Mouse (Mus musculus): ENCODE measurements around the gene Mrpl4. TPM values are rescaled to one million over a fixed set of nuclear protein-coding genes. Genes with fewer than 3 reads are reported as not detected.

Mrpl4 gene
- polyA plus RNA-seq, 1 experiment from 2014 or later = 151 TPM

- WGBS = under 1% methylated on average over 34 of the region's 34 CpGs
- DNase-seq (ENCODE audit: low spot score) (peak; percentile 93), ATAC-seq (replicated peaks; ENCODE audit: low FRiP score, low TSS enrichment, low read depth) (peak; percentile 62)
- H3K27me3 ChIP-seq (replicated peaks; ENCODE audit: control insufficient read depth, insufficient read depth, low read length) = peaks cover 82% of the 10 kb centered on the region
- peak overlapping the region; percentile 91 for H3K4me2 ChIP-seq (ENCODE audit: low read length)
- no peaks in the 10 kb centered on the region for H3K36me3 ChIP-seq (ENCODE audit: control insufficient read depth, insufficient read depth, low read length)
- 0 out of 2 replicates have a peak overlapping the region, but pooled peaks have one; percentile 16 for H3K9ac ChIP-seq (ENCODE audit: low read length)
- H3K9me3 ChIP-seq (ENCODE audit: control insufficient read depth, low read length) = no peaks in the 10 kb centered on the region
- H3K4me1 ChIP-seq (replicated peaks; ENCODE audit: control insufficient read depth, insufficient read depth, low read length) = peaks cover 43% of the 10 kb centered on the region
- no peak overlapping the region for H3K27ac ChIP-seq (ENCODE audit: low read depth)
- H3K4me3 ChIP-seq (ENCODE audit: low read depth, low read length) = peak overlapping the region; percentile 48
Observed at GRCm38 (mm10) chr9:21033136-21033535, 30.6 kb downstream of the Mrpl4 start.

DNA sequence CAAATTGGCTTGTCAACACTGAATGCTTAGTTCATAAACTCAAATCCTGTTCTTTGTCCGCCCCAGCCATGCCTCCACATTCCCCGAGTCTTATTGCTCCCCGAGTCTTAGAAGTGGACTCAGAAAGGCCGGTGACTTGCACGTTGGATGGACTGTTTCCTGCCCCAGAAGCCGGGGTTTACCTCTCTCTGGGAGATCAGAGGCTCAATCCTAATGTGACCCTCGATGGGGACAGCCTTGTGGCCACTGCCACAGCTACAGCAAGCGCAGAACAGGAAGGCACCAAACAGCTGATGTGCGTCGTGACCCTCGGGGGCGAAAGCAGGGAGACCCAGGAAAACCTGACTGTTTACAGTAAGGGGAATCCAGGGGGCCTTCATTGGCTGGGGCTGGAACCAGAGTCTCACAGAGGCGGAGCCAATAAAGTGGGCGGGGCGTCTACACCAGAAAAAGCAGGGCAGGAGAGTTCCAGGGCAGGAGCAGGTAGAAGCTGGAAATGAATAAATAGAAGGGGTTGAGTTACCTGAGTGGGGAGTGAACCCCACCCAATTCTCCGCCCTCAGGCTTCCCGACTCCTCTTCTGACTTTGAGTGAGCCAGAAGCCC, 32.0 kb downstream of the Mrpl4 start:
- no peak overlapping the region for H3K4me2 ChIP-seq (ENCODE audit: low read length)
- DNase-seq (ENCODE audit: low spot score) (peak; percentile 56), ATAC-seq (replicated peaks; ENCODE audit: low FRiP score, low TSS enrichment, low read depth) (no peak)
- WGBS = 4% methylated on average over 17 of the region's 17 CpGs
- peaks cover 36% of the 10 kb centered on the region for H3K4me1 ChIP-seq (replicated peaks; ENCODE audit: control insufficient read depth, insufficient read depth, low read length)
- H3K4me3 ChIP-seq (ENCODE audit: low read depth, low read length) = no peak overlapping the region
- peaks cover 90% of the 10 kb centered on the region for H3K27me3 ChIP-seq (replicated peaks; ENCODE audit: control insufficient read depth, insufficient read depth, low read length)
- H3K9me3 ChIP-seq (ENCODE audit: control insufficient read depth, low read length) = no peaks in the 10 kb centered on the region
- H3K27ac ChIP-seq (ENCODE audit: low read depth) = no peak overlapping the region
- no peaks in the 10 kb centered on the region for H3K36me3 ChIP-seq (ENCODE audit: control insufficient read depth, insufficient read depth, low read length)
- no peak overlapping the region for H3K9ac ChIP-seq (ENCODE audit: low read length)

DNA sequence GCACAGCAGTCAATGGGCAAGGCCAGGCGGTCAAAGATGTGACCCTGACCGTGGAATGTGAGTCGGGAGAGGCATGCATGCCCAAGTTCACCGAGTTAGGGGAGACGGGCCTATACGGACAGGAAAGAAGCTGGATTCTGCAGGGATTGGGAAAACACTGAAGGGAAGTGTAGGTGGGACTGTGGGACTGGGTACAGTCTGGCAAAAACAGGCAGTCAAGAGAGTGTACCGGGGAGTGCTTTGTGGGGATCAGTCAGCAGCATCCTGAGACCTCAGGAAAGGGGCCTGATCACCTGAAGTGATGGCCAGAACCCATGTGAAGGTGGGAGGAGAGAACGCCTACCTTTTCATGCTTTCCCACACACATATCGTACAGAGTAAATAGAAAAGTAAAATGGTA, 33.0 kb downstream of the Mrpl4 start:
- ATAC-seq (replicated peaks; ENCODE audit: low FRiP score, low TSS enrichment, low read depth) (no peak), DNase-seq (ENCODE audit: low spot score) (no peak)
- 23% methylated on average over 9 of the region's 9 CpGs for WGBS
- no peak overlapping the region for H3K4me2 ChIP-seq (ENCODE audit: low read length)
- peaks cover 27% of the 10 kb centered on the region for H3K4me1 ChIP-seq (replicated peaks; ENCODE audit: control insufficient read depth, insufficient read depth, low read length)
- no peak overlapping the region for H3K9ac ChIP-seq (ENCODE audit: low read length)
- no peak overlapping the region for H3K27ac ChIP-seq (ENCODE audit: low read depth)
- peaks cover 82% of the 10 kb centered on the region for H3K27me3 ChIP-seq (replicated peaks; ENCODE audit: control insufficient read depth, insufficient read depth, low read length)
- no peaks in the 10 kb centered on the region for H3K36me3 ChIP-seq (ENCODE audit: control insufficient read depth, insufficient read depth, low read length)
- no peaks in the 10 kb centered on the region for H3K9me3 ChIP-seq (ENCODE audit: control insufficient read depth, low read length)
- no peak overlapping the region for H3K4me3 ChIP-seq (ENCODE audit: low read depth, low read length)

- Histone ChIP-seq H3K9ac (ENCODE audit: low read length) (no peak overlapping the region), H3K4me1 (replicated peaks; ENCODE audit: control insufficient read depth, insufficient read depth, low read length) (peaks cover 29% of the 10 kb centered on the region), H3K27ac (ENCODE audit: low read depth) (no peak overlapping the region), H3K36me3 (ENCODE audit: control insufficient read depth, insufficient read depth, low read length) (no peaks in the 10 kb centered on the region), H3K4me3 (ENCODE audit: low read depth, low read length) (no peak overlapping the region), H3K4me2 (ENCODE audit: low read length) (no peak overlapping the region), H3K27me3 (replicated peaks; ENCODE audit: control insufficient read depth, insufficient read depth, low read length) (peaks cover 82% of the 10 kb centered on the region), H3K9me3 (ENCODE audit: control insufficient read depth, low read length) (no peaks in the 10 kb centered on the region)
- 11% methylated on average over 20 of the region's 20 CpGs for WGBS
- no peak for ATAC-seq (replicated peaks; ENCODE audit: low FRiP score, low TSS enrichment, low read depth)
- no peak for DNase-seq (ENCODE audit: low spot score)
Observed at GRCm38 (mm10) chr9:21036161-21036560, 33.6 kb downstream of the Mrpl4 start.

GRCm38 (mm10) chr9:21036666-21037065, 34.1 kb downstream of the Mrpl4 start:
- no peaks in the 10 kb centered on the region for H3K36me3 ChIP-seq (ENCODE audit: control insufficient read depth, insufficient read depth, low read length)
- no peak overlapping the region for H3K27ac ChIP-seq (ENCODE audit: low read depth)
- WGBS = 4% methylated on average over 22 of the region's 22 CpGs
- no peak overlapping the region for H3K4me3 ChIP-seq (ENCODE audit: low read depth, low read length)
- H3K27me3 ChIP-seq (replicated peaks; ENCODE audit: control insufficient read depth, insufficient read depth, low read length) = peaks cover 79% of the 10 kb centered on the region
- peak; percentile 53 for DNase-seq (ENCODE audit: low spot score)
- H3K9ac ChIP-seq (ENCODE audit: low read length) = no peak overlapping the region
- no peaks in the 10 kb centered on the region for H3K9me3 ChIP-seq (ENCODE audit: control insufficient read depth, low read length)
- peaks cover 32% of the 10 kb centered on the region for H3K4me1 ChIP-seq (replicated peaks; ENCODE audit: control insufficient read depth, insufficient read depth, low read length)
- no peak for ATAC-seq (replicated peaks; ENCODE audit: low FRiP score, low TSS enrichment, low read depth)
- no peak overlapping the region for H3K4me2 ChIP-seq (ENCODE audit: low read length)

GRCm38 (mm10) chr9:21037481-21037891, 34.9 kb downstream of the Mrpl4 start:
- H3K27me3 ChIP-seq (replicated peaks; ENCODE audit: control insufficient read depth, insufficient read depth, low read length) = peaks cover 71% of the 10 kb centered on the region
- DNase-seq (ENCODE audit: low spot score) (peak; percentile 62), ATAC-seq (replicated peaks; ENCODE audit: low FRiP score, low TSS enrichment, low read depth) (no peak)
- H3K27ac ChIP-seq (ENCODE audit: low read depth) = no peak overlapping the region
- no peaks in the 10 kb centered on the region for H3K36me3 ChIP-seq (ENCODE audit: control insufficient read depth, insufficient read depth, low read length)
- H3K9me3 ChIP-seq (ENCODE audit: control insufficient read depth, low read length) = no peaks in the 10 kb centered on the region
- peak overlapping the region; percentile 22; the same call in 1 of the 2 replicates for H3K9ac ChIP-seq (ENCODE audit: low read length)
- H3K4me1 ChIP-seq (replicated peaks; ENCODE audit: control insufficient read depth, insufficient read depth, low read length) = peaks cover 26% of the 10 kb centered on the region
- peak overlapping the region; percentile 36 for H3K4me3 ChIP-seq (ENCODE audit: low read depth, low read length)
- WGBS = 4% methylated on average over 31 of the region's 31 CpGs
- H3K4me2 ChIP-seq (ENCODE audit: low read length) = peak overlapping the region; percentile 53

DNA sequence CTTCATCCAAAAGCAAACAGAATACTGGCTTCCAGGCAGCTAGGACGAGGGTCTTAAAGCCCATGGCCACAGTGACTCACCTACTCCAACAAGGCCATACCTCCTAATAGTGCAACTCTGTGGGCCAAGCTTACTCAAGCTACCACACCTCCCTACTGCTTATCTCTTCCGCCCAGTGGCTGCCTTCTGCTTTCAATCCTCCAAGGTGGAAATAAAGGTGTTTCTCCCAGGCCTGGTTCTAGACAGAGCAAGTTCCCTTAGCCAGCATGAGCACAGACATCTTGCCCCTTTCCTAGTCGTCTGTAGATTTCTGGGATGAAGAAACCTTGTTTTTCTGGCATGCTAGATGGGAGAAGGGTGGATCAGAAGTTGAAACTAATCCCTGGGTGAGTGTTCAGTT, 37.2 kb downstream of the Mrpl4 start:
- no peaks in the 10 kb centered on the region for H3K36me3 ChIP-seq (ENCODE audit: control insufficient read depth, insufficient read depth, low read length)
- H3K4me3 ChIP-seq (ENCODE audit: low read depth, low read length) = no peak overlapping the region
- H3K27ac ChIP-seq (ENCODE audit: low read depth) = no peak overlapping the region
- H3K4me1 ChIP-seq (replicated peaks; ENCODE audit: control insufficient read depth, insufficient read depth, low read length) = peaks cover 17% of the 10 kb centered on the region
- H3K4me2 ChIP-seq (ENCODE audit: low read length) = no peak overlapping the region
- ATAC-seq (replicated peaks; ENCODE audit: low FRiP score, low TSS enrichment, low read depth) (no peak), DNase-seq (ENCODE audit: low spot score) (no peak)
- 73% methylated on average over 3 of the region's 3 CpGs for WGBS
- no peaks in the 10 kb centered on the region for H3K9me3 ChIP-seq (ENCODE audit: control insufficient read depth, low read length)
- no peak overlapping the region for H3K9ac ChIP-seq (ENCODE audit: low read length)
- peaks cover 48% of the 10 kb centered on the region for H3K27me3 ChIP-seq (replicated peaks; ENCODE audit: control insufficient read depth, insufficient read depth, low read length)

GRCm38 (mm10) chr9:21041308-21041707, 38.8 kb downstream of the Mrpl4 start:
- Histone ChIP-seq H3K4me3 (ENCODE audit: low read depth, low read length) (no peak overlapping the region), H3K9me3 (ENCODE audit: control insufficient read depth, low read length) (no peaks in the 10 kb centered on the region), H3K27ac (ENCODE audit: low read depth) (no peak overlapping the region), H3K4me1 (replicated peaks; ENCODE audit: control insufficient read depth, insufficient read depth, low read length) (peaks cover 12% of the 10 kb centered on the region), H3K27me3 (replicated peaks; ENCODE audit: control insufficient read depth, insufficient read depth, low read length) (peaks cover 33% of the 10 kb centered on the region), H3K4me2 (ENCODE audit: low read length) (no peak overlapping the region), H3K36me3 (ENCODE audit: control insufficient read depth, insufficient read depth, low read length) (no peaks in the 10 kb centered on the region), H3K9ac (ENCODE audit: low read length) (no peak overlapping the region)
- no peak for DNase-seq (ENCODE audit: low spot score)
- ATAC-seq (replicated peaks; ENCODE audit: low FRiP score, low TSS enrichment, low read depth) = no peak
- WGBS = 23% methylated on average over 4 of the region's 4 CpGs

- Histone ChIP-seq H3K27ac (ENCODE audit: low read depth) (no peak overlapping the region), H3K4me2 (ENCODE audit: low read length) (no peak overlapping the region), H3K9ac (ENCODE audit: low read length) (no peak overlapping the region), H3K36me3 (ENCODE audit: control insufficient read depth, insufficient read depth, low read length) (no peaks in the 10 kb centered on the region), H3K27me3 (replicated peaks; ENCODE audit: control insufficient read depth, insufficient read depth, low read length) (peaks cover 10% of the 10 kb centered on the region), H3K4me3 (ENCODE audit: low read depth, low read length) (no peak overlapping the region), H3K9me3 (ENCODE audit: control insufficient read depth, low read length) (no peaks in the 10 kb centered on the region), H3K4me1 (replicated peaks; ENCODE audit: control insufficient read depth, insufficient read depth, low read length) (peaks cover 5% of the 10 kb centered on the region)
- ATAC-seq (replicated peaks; ENCODE audit: low FRiP score, low TSS enrichment, low read depth) = no peak
- 90% methylated on average over 4 of the region's 4 CpGs for WGBS
- no peak for DNase-seq (ENCODE audit: low spot score)
Observed at GRCm38 (mm10) chr9:21043563-21043962, 41.0 kb downstream of the Mrpl4 start.
